Mouse (Mus musculus) MEL-GATA-1-ER (cell line): ENCODE data around the gene 5730596B20Rik.

Experiments used
- DNase-seq: peaks from one replicate; pipeline ENCODE4 v3.0.0-alpha.2; 2012; ENCODE audit warnings: low read depth; ENCODE audit errors: extremely low read depth

5730596B20Rik gene

DNA sequence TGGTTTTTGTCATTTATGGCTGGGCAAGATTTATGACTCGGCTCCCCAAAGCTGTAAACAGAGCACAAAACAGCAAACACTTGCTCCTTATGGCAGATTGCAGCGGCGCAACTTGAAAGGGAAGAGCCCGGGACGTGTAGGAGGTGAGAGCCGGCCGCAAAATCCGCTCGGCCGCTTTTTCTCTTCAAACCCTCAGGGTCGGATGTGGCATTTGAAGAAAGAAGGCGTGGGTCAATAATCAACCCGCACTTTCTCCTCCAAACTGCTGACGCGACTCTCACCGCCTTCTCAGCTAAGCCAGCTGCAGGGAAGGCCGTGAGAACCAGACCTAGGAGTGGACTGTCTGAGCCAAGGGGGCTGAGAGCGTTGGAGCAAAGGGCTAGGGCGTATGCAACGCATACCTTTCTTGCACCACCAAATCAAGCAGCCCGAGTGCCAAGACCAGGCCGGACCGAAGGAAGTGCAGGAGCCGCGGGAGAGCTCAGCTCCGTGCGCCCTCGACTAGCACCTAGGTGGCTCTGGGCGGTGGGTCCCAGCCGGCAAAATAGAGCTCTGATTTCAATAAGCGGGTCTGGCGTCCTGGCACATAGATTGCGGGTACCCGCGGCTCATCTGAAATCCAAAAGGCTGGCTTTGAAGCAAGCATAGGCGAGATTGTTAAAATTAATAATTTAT lies at the start of gene 5730596B20Rik:
Gene 5730596B20Rik (plus strand): TSS at position 438 of the 675 bp plus-strand sequence.
- DNase-seq = no peak

GRCm38 (mm10) chr6:52137841-52138535 lies 39.3 kb upstream of the 5730596B20Rik start:
- no peak for DNase-seq

- no peak for DNase-seq
These were observed 38.7 kb upstream of the 5730596B20Rik start for GRCm38 (mm10) chr6:52138576-52138975.

- DNase-seq = no peak
These were observed 38.2 kb upstream of the 5730596B20Rik start for GRCm38 (mm10) chr6:52139115-52139514.

DNA sequence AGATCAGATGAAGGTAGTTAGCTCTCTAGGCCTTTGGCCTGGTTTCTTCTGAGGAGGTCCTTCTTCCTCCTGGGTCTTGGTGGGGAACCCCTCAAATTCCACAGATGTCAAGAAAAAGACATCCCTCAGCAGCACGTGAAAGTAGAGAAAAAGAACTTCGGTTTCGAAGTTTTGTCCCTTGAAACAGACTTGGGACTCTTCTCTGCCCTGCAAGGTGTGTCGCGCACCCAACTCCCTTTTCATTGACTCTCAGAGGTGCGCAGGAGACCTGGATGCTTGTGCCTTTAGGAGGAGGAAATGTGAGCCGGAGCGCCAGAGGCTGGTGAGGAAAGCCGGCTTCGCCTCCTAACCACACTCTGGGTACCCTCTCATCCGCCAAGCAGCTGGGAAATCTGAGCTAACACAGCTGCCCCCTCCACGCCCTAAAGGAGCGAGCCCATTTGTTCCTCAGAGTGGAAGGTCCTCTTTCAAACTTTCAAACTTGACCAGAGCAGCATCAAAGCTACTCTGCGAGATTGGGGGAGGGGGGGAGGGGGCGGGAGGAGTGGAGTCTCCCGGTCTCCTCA lies 26.8 kb upstream of the 5730596B20Rik start:
- no peak for DNase-seq

DNA sequence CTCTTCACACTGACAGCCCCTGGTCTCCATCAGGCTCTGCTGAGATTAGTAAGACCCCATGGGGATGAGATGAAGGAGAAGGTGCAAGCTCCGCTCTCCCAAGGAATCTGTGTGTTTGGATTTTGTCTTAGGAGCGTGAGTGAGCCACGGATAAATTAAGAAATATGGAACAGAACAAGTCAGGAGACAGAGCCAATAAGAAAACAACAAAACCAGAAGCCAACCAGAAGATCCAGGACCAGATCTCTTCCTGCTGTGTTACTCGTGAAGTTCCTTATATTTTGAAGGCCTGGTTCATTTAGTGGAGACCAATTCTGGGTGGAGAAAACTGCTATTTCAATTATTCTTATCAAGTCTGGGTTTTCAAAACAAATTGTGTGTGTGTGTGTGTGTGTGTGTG lies 25.7 kb upstream of the 5730596B20Rik start:
- no peak for DNase-seq

- DNase-seq = no peak
These were observed 24.8 kb upstream of the 5730596B20Rik start for GRCm38 (mm10) chr6:52152226-52153193.

GRCm38 (mm10) chr6:52153270-52153669 lies 24.0 kb upstream of the 5730596B20Rik start:
- no peak for DNase-seq

DNA sequence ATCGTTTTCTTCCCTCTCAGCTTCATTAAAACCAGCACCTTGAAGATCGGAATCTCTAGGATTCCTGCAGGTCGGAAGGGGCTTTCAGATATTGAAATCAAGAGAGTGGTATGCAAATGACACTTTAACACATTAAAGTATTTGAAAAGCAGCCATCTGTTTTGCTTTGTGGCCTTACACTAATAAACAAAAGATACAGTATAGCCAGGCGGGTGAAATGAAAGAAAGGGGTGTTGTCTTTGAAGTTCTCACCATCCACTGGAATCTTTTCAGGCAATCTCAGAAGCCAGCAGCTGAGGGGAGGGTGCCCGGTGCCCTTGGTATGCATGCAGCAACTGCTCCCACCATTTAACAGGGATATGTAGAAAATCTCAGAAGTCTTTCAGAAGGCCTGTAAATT lies 23.3 kb upstream of the 5730596B20Rik start:
- DNase-seq = no peak

GRCm38 (mm10) chr6:52155471-52155870 lies 21.8 kb upstream of the 5730596B20Rik start:
- no peak for DNase-seq

- DNase-seq = no peak
These were observed 20.6 kb upstream of the 5730596B20Rik start for GRCm38 (mm10) chr6:52156551-52157200.

DNA sequence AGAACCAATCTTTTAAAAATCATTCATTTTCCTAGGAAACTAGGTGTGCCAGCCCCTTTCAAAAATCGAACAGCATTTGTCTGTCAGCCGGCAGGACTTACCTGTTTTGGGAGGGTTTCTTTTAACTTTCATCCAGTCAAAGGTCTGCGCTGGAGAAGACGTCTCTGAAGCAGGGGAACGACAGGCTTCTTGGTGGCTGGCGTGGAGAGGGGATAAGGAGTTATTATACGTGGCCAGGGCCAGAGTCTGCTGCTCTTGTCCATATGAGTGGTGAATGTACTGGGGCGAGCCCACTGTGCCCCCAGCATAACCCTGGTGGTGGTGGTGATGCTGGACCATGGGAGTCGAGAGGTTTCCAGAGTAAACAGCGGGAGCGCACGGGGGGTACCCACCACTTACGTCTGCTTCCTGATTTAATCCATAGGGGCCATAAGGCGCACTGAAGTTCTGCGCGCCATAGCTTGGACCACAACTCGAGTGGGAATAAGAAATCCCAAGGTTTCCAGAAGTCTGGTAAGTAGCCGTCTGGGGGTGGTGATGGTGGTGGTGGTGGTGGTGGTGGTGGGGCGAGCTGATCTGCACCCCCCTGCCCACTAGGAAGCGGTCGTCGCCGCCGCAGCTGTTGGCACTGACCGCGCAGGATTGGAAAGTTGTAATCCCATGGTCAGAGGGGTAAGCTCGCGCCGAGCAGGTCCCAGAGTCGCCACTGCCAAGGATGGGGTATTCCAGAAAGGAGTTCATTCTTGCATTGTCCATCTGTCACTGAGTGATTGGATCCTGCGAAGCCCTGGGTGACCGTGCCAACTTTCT lies 19.6 kb upstream of the 5730596B20Rik start:
- no peak for DNase-seq

- no peak for DNase-seq
These were observed 18.8 kb upstream of the 5730596B20Rik start, which contains the start of gene Hoxa1 for GRCm38 (mm10) chr6:52158276-52159051. TSS of gene Hoxa1 (minus strand) at chr6:52158317.

DNA sequence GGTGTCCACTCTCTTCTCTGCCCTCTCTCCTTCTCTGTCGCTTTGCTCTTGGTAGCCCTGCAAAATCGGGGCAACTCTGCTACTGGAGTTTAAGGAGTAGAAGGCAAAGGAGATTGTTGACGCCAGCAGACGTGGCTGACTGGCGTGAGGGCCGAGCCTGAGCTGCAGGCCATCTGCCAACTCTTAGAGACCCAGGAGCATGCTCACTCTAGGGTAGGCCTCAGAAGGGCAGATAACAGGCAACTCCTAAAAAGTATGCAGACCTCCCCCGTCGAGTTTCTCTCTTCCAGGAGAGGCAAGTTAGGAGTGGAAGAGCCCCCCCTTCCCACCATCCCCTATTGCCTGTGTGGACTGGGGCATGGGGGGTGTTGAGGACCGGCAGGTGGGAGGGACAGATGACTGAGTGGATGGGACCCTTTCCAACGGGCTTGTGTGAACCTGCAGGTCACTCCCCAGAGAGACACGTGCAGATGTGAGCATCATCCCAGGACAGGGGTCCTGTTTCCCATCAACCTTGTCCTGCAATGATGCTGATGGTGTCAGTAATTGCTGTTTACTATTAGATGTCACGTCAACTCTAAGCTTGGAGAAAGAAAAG lies 18.0 kb upstream of the 5730596B20Rik start:
- no peak for DNase-seq

GRCm38 (mm10) chr6:52159979-52160378 lies 17.3 kb upstream of the 5730596B20Rik start:
- no peak for DNase-seq

DNA sequence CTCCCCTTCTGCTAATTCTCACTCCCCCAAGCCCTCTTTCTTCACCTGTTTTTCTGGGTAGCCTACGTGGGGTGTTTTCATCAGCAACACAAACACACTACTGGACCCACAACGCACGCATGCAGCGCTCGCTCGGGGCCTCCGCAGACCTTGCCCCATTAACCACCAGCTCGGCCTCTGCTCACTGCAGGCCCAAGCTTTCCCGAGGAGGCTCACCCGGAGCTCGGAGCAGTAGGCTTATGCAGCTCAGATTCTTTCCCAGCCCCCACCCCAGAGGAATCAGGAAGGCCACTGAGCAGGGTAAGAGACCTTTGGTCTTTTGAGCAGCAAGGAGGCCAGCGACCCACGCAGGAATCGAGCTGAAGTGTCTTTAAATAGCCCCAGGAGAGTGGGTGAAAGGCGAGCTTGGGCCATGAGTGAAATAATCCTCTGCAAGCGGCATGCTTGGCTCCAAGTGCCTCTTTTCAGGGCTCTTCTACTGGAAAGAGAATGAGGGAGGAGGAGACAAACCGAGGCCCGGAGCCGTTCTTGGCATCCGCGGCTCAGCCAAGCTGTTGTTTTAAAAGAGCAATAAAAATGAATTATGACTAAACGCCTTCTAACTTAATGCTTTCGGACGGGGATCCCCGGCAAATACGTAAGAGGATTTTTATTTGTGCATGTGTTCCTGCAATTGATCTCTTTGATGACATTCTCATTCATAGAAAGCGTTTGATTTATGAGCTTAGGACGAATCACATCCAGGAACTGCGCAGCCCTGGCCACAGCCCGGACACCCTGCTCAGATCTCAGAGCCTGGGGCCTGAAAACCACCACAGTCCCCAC lies 16.6 kb upstream of the 5730596B20Rik start:
- DNase-seq = no peak

DNA sequence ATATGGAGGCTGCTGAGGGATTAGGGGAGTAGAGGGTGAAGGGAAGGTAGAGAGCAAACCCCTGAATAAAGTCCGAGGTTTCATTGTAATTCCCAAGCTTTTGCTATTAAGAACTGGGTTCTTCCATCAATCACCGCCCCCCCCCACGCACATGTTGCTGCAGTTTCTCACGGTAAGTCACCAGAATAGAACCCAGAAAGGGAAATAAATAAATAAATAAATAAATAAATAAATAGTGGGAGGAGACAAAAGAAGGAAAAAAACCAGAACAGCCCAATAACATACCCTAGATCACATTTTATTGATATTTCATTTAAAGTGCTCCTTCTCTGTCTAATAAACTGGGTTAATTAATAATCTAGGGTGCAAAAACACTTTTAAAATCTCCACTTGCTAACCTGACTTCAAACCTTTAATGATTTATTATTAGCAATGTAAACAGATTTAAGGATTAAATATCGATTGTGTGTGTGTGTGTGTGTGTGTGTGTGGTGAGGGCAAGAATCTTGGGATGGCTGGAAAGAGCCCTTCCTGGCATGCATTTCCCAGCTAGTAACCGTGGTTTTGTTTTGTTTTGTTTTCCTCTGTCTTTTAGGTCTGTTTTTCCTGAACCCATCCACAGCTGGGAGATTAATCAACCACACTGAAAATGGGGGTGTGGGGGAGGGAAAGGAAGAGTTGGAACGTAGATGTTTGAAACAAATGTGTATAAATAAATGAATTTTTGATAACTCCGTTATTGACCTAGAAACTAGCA lies 15.8 kb upstream of the 5730596B20Rik start:
- DNase-seq = no peak
